Mouse (Mus musculus): ENCODE data around the gene Mettl15. TPM values are rescaled to one million over a fixed set of nuclear protein-coding genes. Genes with fewer than 3 reads are reported as not detected.

The Mettl15 gene
- polyA plus RNA-seq, 1 experiment, result 10.9 TPM

- no peaks in the 10 kb centered on the region for H3K4me1 ChIP-seq (ENCODE audit: control insufficient read depth, insufficient read depth, low read length)
- no peak overlapping the region for H3K27ac ChIP-seq (ENCODE audit: insufficient read depth, low read length)
- no peaks in the 10 kb centered on the region for H3K27me3 ChIP-seq (ENCODE audit: control insufficient read depth, insufficient read depth, low read length)
- 18% methylated on average over 3 of the region's 3 CpGs for WGBS
- no peak for DNase-seq
- H3K4me3 ChIP-seq (replicated peaks; ENCODE audit: insufficient read depth, low read depth, low read length), result no peak overlapping the region
- TF ChIP-seq POLR2A (IDR thresholded peaks at IDR 0.05; ENCODE audit: borderline replicate concordance, insufficient read depth, low read length), result no peak
- no peak for TF ChIP-seq CTCF (IDR thresholded peaks at IDR 0.05; ENCODE audit: borderline replicate concordance, insufficient read depth, low read depth, low read length)
Measured at GRCm38 (mm10) chr2:109105773-109106484, 174.6 kb downstream of the Mettl15 start.

- no peak overlapping the region for H3K27ac ChIP-seq (ENCODE audit: insufficient read depth, low read length)
- no peaks in the 10 kb centered on the region for H3K27me3 ChIP-seq (ENCODE audit: control insufficient read depth, insufficient read depth, low read length)
- no peak for DNase-seq
- H3K4me3 ChIP-seq (replicated peaks; ENCODE audit: insufficient read depth, low read depth, low read length), result no peak overlapping the region
- no peaks in the 10 kb centered on the region for H3K4me1 ChIP-seq (ENCODE audit: control insufficient read depth, insufficient read depth, low read length)
- 63% methylated on average over 2 of the region's 2 CpGs for WGBS
- TF ChIP-seq POLR2A (IDR thresholded peaks at IDR 0.05; ENCODE audit: borderline replicate concordance, insufficient read depth, low read length), result no peak
Measured at GRCm38 (mm10) chr2:109049686-109050085, 230.9 kb downstream of the Mettl15 start.

Other genes with a start within 250 kb of the Mettl15 start
- gene Kif18a, start within 50 bp of the Mettl15 start, polyA plus RNA-seq (2012; rRNA removed), result 0.74 and 1.2 TPM in 2 replicates

All from cerebellum, adult 2 months (tissue).